Mouse (Mus musculus) adrenal gland, postnatal 14 days (tissue): ENCODE results near the gene Dapp1. TPM values are rescaled to one million over a fixed set of nuclear protein-coding genes. Genes with fewer than 3 reads are reported as not detected.
"Not testable (repeated sequence)": the region's sequence is repeated elsewhere in the genome, so short reads cannot be mapped to it uniquely, and the experiment has no call there.

Experiments used
- DNase-seq: peaks from one replicate; pipeline ENCODE4 v3.0.0; 2021; ENCODE audit warnings: mixed read lengths
- total RNA-seq: library from RNA; stranded (reverse); gene quantifications from 2 replicates; pipeline ENCODE4 v1.2.3, GENCODE M21; 2021

The Dapp1 gene
- total RNA-seq, 1 experiment from 2014 or later: 4.9 TPM

DNA sequence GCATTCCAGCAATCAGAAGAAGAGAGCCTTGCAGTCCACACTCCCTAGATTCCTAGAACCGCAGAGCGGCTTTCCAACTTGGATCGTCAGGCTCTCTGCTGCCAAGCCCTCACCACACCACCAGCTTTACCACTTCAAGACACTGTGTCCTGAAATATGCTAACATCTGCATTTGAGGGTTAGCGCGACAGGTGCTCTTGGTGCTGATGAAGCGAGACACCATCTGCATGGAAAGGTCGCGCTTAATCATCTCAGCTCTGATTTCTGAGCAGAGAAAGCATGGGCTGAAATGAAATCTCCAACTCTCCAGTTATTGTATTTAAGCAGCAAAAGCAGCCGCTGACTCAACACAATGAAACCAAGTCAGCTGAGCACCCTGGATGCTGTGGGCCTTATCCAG, 8.1 kb upstream of the Dapp1 start:
- no peak for DNase-seq

DNA sequence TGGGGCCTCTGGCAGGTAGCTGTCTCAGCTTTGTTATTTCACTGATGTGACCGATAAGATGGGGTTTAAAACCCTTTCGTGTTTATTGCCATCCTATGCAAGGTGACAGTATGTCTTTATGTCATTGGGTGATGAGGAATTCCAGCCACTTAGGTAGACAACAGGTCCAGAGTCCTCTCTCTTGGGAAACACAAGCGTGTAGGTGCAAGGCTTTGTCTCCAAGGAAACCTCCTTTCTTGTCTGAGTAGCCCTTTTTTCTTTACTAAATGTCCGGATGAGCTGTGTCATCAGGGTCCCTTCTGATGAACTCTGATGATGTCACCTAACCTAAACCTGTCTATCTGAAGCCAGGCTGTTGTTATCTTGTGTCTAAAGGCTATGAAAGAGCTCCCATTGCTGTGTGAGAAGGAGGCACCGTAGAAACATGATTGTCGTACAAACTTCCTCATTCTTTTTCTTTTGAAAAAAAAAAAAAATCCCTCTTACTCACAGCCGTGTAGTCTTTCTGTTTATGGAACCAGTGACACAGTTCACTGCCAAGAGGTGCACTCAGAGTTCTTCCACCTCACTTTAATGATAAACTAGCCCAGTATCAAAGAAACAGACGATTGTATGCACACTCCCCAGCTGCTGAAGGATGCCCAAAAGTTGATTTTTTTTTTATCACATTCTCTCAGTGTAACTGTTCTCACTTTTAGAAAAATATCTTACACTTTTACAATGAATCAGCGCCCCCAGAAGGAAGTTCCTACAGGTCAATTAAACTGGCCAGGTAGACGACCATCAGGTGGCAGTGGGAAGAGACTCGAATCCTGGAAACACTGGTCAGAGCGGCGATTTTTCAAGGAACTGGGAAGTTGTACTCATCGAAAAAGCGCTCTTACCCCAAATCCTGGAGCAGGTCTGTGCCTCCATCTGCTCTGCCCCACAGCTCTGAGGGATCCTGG, 637 bp downstream of the Dapp1 start:
- no peak for DNase-seq

DNA sequence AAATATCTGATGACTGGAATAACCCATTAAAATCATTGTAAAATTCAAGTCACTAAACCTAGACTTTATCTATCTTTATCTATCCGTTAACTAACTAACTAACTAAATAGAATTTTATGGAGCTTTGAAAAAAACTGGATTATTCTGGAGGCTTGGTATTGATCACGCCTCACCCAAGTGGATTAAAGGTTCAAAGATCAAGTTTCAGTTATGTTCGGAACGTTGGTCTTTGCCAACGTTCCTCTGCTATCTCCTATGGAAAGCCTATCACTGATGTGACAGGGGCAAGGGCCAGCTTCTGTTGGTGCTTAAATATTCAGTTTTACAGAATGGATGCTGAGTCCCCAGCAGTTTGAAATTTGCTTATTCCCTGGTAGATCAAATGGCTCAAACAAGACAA, 3.1 kb downstream of the Dapp1 start:
- DNase-seq: no peak

DNA sequence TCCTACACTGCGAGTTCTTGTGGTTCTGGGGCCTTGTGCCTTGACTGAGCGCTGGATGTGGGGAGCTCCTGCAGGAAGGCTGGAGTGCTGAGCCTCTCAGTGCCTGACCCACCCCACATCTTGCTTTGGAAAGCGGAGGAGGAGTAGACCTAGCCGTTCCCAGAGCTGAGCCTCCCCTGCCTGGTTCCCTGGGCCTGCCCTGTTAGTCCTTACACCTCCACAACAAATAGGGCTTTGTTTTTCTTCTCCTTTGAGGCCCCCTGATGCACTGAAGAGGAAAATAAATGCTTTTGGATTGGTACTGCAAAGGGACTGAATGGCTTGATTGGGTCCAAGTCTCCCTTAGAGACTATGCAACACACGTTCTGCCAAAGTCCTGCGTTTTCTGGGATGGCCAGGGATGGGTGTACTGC, 3.7 kb downstream of the Dapp1 start:
- DNase-seq: no peak

DNA sequence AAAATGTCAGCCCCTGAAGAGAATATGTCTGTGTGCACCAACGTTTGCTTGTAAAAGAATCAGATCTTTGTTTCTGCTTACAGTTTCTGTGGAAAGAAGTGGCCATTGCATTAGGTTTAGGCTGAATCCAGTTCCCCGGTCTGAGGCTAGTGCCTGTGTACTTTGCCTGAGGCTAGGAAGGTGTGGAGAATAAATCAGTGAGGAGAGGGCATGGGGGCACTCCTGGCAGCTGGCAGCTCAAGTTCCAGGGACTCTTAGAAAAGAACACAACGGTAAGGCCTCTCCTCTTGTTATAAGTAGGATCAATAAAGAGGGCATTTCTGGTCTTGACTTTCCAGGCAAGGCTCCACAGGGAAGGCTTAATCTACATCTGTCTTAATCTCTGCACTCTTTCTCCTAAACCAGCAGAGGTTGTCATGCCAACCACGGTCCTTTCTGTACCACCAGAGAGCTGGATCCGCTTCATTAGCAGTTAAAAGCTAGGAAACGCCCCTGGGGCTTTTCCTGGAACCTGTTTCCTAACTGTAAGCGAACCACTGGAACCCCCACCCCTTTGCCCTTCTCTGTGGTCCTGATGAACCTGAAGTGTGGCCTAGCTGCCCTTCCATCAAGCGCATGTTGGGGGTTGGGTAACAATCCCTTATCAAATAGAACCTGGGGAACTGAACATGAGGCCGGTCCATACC, 4.3 kb downstream of the Dapp1 start:
- DNase-seq: no peak

DNA sequence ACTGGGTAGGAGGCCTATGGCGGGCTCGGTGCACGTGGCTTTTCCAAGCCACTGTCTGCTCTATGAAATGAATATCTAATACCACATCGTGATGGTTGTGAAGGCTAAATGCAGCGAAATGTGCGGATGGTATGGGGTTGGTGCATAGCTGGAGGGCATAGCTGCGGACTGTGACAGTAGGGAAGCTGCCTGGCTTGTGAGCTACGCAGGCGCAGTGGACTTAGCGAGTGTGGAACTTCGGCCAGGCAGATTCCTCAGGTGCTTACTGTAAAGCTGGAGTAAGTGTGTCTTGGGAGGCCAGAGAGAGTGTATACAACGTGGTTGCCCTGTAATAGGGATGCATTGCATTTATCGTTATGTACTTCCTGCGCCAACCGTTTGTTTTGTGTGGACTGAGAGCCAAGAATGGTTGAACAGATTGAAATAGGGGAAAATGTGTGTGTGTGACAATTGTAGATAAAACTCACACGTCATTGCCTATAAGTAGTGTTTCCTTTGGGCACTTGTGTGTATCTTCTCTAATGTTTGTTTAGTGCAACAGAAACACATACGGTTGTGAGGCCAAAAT, 5.4 kb downstream of the Dapp1 start:
- DNase-seq: no peak

DNA sequence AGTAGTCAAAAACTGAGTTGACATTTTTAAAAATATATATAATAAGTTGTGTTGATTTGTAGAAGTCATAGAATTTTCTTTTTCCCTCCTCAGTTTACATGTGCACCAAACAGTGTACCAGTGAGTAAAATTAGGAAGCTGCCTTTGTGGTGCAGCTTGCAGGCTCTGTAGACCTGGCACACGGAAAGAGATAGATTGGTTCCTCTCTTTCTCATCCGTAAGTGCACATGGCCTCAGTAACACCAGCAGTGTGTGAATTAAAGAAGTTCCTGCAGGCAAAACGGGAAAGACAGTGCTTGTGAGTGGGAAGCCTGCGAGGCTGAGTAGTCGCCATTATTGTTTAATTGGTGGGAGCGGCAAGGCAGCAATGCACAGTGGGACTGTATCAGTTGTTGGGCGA, 5.9 kb downstream of the Dapp1 start:
- DNase-seq: no peak

DNA sequence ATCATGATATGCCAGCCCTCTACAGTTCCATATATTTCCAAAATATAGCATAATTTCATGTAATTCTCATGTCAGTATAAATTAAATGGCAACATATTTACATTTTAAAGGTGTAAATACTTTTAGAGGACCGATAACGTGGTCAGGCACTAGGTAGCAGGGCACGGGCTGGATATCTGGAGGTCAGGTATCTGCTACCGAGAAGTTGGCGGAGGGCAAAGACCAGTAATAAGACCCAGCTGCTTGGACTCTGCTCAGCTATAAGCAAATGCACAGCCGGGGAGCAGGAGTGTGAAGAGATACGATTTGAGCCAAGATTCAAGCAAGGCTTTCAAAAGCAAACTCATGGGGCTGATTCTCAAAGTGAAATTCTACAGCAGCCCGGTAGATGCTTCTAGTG, 7.0 kb downstream of the Dapp1 start:
- no peak for DNase-seq

DNA sequence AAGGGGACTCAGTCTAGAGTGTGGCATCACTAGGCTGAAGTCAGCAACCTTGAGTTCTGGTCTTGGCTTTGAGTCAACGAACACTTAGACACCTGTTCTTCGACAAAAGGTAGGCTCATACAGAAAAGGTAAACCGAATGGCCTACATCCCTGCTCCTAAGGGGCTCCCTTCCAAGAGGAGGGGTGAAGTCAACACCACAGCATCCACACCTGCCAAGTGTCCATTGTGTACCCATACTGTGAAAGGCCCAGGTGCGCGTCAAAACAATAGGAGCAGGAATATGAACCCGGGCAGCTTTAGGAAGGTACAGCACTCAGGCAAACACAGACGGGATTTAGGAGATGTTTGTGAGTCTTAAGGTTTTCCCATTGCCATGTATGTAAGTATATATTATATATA, 8.4 kb downstream of the Dapp1 start:
- no peak for DNase-seq

DNA sequence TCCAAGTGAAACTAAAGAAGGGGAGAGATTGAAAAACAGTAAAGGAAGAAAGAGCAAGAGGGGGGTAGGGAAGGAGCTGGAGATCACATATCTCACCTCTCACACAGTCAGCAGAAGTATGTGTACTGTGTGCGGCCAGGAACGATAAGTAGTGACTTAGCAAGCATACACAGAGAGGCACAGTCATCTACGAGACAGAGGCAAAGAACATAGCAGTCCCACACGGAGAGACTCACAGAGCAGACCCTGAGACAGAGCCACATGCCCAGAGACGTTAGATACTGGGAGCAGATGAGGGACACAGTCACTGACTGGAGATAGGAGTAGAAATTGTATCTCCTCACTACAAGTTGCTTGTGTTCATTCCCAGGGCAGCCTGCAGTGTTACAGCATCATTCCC, 9.1 kb downstream of the Dapp1 start:
- no peak for DNase-seq

DNA sequence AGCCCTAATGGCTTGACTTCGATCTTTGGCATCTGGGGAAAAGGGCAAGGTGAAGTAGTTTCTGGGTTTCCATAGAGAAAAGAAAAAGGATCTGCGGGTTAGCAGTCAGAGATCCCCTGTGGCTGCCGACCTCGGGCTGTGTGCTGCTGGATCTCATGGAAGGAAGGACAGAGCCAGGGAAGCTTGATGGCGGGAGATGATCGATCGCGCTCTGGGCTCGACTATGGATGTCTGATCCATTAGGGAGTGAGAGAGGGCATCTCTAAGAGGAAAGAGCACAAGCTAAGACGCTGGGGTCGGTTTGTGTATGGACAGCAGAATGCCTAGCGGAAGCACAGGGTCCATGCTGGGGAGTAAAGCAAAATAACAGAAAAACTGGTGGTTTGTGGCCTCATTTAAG, 11.4 kb downstream of the Dapp1 start:
- peak; percentile 34 for DNase-seq

DNA sequence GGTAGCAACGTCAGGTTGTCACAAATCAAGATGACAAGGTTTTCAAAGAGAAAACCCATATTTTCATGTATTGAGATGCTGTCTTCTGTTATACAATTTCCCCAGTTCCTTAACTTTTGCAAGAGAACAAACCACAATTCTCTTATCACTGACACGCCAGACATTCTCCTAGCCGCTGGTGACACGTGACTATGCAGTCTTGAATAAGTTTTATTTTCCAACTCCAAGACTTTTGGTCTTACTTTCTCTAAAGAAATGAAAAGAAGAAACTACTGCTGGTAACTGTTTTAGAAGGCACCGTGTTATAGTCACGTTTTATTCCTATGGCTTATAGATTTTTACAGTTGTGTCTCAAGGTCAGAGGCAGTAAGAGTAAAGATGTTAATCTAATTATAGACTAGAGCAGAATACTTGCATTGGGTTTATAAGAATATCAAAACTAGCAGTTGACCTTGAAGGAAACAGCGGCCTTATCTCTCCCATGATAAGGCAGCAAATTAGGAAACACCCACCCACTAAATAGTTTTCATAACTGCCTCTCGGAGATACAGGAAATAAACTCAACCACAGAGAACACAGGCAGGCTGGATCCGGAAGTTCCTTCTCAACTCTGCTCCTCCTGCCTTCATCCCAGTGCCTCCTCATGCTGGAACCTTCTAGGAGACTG, 12.4 kb downstream of the Dapp1 start:
- DNase-seq: no peak

DNA sequence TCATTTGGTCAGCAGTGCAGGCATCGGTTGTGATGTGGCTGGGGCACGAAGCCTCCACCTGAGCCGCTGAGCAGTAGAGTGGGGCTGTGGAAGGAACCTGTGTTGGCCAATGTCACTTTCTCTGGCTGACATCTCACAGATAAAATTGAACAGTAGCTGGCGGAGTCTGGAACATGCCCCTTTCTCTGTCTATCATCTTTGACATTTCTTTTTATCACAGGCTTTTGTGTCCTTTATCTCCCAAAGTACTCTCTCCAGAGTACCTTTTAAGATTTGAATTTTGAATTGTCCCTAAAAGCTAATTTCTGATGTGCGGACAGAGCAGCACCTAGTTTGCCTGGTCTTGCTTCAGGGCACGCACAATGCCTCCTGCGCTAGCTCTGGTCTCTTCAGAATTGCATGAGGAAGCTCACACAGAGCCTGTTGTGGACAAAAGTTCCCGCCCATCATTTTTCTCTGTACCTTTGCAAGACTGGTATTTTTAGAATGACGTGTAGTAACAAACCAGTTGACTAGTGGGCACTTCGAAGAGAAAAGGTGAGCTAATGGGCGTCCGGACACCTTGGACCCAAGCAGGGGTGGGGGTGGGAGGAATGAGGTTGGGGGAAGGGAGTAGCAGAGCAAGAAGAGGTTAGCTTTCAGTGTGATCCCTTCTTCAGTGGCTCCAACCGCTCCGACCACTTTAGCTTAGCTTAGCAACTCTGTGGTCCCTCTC, 13.1 kb downstream of the Dapp1 start:
- DNase-seq: no peak

DNA sequence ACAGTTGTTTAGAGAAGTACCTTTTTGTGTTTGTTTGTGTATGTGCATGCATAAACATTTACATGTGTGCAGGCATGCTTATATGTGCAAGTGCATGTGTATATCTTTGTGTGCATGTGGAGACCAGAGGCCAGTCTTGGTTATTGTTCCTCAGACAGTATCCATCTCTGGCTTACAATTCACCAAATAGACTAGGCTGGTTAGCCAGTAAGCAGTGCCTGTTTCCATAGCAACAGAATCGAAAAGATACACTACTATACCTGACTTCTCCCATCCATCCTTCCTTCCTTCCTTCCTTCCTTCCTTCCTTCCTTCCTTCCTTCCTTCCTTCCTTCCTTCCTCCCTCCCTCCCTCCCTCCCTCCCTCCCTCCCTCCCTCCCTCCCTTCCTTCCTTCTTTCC, 17.3 kb downstream of the Dapp1 start:
- DNase-seq: not testable (repeated sequence)

DNA sequence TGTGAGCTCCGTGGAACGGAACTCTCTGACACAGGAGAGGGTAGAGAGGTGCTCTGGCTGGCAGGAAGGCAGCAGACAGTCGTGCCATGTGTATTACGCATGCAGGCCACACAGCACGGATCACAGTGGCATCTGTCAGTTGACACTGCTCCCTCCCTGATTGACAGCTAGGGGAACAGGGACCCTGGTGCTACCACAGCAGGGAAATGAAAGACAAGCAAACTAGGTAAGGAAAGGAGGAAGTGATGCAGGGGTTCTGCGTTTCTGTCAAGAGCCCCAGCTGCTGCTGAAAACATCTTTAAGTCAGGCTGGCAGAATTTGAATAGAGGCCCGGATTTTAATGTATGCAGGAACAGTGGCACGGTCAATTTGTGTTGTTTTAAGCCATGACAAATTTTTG, 17.8 kb downstream of the Dapp1 start:
- no peak for DNase-seq

DNA sequence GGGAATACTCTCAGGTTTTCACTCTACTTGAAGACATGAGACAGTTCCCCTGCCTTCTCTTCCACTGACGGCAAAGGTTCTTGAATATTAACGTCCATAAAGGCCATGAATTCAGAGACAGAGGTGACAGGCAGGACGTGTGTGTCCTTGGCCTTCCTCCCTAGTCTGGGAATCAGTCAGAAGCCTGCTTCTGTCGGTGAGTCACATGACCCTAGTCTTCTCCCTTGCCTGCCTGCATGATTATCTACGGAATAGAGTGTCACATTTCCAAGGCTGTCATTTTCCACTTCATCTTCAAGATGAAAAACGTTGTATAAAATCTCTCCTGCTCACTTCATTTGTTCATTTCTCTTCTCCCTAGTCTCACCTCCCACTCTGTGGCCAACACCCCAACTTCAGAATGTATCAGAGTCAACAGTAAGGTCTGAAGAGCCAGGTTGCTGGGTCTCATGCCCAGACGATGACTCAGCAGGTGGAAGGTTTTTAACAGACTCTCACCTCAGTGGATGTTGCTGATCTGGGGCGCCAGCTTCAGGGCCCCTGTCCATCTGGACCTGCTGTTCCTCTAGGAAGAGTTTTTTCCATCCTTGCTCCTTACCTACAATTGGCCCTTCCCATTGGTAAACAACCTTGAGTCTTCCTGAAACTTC, 19.5 kb downstream of the Dapp1 start:
- DNase-seq: peak; percentile 56

DNA sequence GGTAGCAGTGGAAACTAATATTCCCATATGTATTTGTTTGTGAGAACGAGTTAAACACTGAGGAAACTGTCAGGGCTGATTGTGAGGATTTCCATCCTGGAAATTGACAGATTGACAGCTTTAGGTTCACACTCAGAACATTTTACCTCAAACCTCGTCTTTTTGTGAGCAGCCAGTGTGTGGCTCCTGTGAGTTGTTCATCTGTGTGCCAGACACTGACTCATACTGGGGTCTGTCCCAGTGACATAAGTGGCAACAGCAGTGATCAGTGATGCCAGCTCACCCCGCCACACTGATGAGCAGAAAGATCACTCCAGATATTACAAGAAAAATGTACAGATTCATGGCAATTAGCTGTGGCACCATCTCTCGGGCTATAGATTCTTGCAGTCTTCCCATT, 21.9 kb downstream of the Dapp1 start:
- DNase-seq: no peak

DNA sequence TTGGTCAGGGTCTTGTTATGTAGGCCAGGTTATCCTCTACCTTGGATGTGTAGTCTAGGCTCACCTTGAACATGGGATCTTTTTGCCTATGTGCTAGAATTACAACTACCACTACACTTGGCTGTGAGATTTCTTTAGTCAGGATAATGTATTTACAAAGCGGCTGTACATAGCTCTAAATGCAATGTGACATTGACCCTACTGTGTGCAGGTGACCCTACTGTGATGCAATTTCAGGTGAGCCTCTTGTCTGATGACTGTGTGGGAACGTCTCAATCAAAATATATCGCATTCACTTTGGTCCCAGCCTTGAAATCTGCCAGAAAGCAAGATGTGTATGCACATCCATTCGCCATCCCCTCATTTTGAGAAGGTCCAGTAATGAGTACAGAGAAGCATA, 23.0 kb downstream of the Dapp1 start:
- DNase-seq: no peak

DNA sequence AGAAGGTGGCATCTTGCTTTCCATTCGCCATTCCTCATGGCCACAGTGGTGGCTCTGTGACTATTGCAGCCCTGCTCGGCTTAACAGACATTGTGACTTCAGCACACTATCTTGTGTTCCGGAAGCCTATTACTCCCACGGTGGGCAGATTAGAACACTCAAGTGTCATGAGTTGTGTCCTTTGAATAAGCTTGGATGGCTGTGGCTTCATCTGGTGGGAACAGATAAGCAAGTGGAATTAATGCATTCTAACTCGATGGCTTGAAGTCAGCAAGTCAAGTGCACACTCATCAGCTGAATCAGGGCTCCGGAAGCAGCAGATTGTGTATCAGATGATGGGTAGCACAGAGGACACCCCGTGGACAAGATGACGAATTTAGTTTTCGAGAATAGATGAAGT, 23.5 kb downstream of the Dapp1 start:
- DNase-seq: no peak

DNA sequence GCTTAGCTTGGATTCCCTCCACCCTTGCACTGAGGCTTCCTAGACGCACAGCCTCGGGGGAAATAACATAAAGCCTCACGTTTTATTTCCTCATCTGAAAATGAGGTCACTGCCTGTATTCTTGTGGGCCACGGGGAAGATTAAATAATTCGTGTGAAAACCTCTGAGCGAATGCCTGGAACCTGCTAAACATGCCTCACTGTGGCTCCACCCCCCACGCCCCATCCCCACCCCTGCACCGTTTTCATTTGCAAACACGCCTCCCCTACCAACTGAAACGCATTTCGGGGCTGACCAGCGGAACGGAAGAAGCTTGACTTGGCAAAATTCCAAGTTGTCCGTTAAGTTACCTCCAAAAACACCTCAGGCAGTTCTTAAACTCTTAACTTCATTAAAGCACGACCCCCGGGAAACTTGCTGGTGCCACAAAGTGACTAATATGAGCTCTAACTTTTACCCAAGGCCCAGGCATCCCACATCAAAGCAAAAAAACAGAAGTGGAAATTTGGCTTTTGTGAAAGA, 25.7 kb downstream of the Dapp1 start:
- no peak for DNase-seq

DNA sequence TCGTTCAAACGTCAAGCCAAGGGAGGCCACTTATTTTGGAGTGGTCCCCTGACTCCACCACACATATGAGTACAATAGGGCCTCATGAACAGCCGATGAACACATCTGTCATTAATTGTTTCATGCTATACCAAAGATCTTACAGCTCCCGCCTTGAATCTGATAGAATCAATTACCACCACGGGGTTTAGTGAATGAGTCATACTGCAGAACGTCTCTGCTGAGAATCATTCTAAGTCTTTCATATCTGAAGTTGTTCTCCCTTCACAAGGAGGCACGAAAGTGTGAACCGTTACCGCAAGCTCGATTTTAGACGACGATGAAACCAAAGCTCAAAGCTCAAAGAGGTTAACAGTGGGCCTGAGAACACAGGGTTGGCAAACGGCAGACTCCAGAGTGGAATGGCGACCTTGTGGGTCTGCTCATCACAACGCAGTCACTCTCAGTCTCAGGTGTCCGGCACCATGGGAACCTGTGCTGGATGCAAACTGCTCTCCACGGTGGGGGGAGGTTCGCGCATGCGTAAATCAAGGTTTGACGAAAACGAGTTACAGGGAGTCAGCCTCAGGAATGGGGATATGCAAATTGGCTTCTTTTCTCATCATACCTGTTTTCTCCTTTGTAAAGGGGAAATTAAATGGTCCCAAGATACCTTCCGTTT, 27.0 kb downstream of the Dapp1 start:
- no peak for DNase-seq
